Mouse (Mus musculus): ENCODE results near the gene Rbm18. TPM values are rescaled to one million over a fixed set of nuclear protein-coding genes. Genes with fewer than 3 reads are reported as not detected.
A peak's percentile ranks its signal among the peaks of the same experiment; 100 is the strongest.
"Not testable (repeated sequence)": the region's sequence is repeated elsewhere in the genome, so short reads cannot be mapped to it uniquely, and the experiment has no call there.

Gene Rbm18
- polyA plus RNA-seq (2015; fragmentation: Nextera tagmentation; extraction: Ambion mirVana), result 105 and 112 TPM in 2 replicates

GRCm38 (mm10) chr2:36136300-36136941 lies at the start of gene Rbm18, which contains the start of gene Mrrf:
Gene Rbm18, minus strand, starts transcription at chr2:36136773.
Gene Mrrf, plus strand, starts transcription at chr2:36136389.
- peaks cover 26% of the 10 kb centered on the region for H3K36me3 ChIP-seq
- H3K4me2 ChIP-seq, result peak within 1 kb of the TSS; percentile 69
- peak; percentile 97 for ATAC-seq (ENCODE audit: low FRiP score)
- WGBS, result under 1% methylated on average over 50 of the region's 50 CpGs
- H3K9me3 ChIP-seq (replicated peaks), result no peaks in the 10 kb centered on the region
- H3K4me3 ChIP-seq (replicated peaks), result peak within 1 kb of the TSS; percentile 75
- peaks cover 21% of the 10 kb centered on the region for H3K4me1 ChIP-seq
- H3K27me3 ChIP-seq (replicated peaks), result no peaks in the 10 kb centered on the region
- peak within 1 kb of the TSS; percentile 89 for H3K27ac ChIP-seq (replicated peaks)
- peak within 1 kb of the TSS; percentile 73 for H3K9ac ChIP-seq (replicated peaks)

GRCm38 (mm10) chr2:36184876-36185275 lies 48.3 kb upstream of the Rbm18 start:
- no peak for ATAC-seq (ENCODE audit: low FRiP score)
- Histone ChIP-seq H3K27me3 (replicated peaks) (no peaks in the 10 kb centered on the region), H3K9me3 (replicated peaks) (no peaks in the 10 kb centered on the region), H3K36me3 (no peaks in the 10 kb centered on the region), H3K4me3 (replicated peaks) (no peak overlapping the region), H3K4me2 (no peak overlapping the region), H3K4me1 (no peaks in the 10 kb centered on the region), H3K27ac (replicated peaks) (no peak overlapping the region), H3K9ac (replicated peaks) (no peak overlapping the region)
- WGBS, result 82% methylated on average over 6 of the region's 6 CpGs

GRCm38 (mm10) chr2:36184192-36184591 lies 47.6 kb upstream of the Rbm18 start:
- no peak for ATAC-seq (ENCODE audit: low FRiP score)
- H3K4me2 ChIP-seq, result no peak overlapping the region
- no peaks in the 10 kb centered on the region for H3K9me3 ChIP-seq (replicated peaks)
- H3K9ac ChIP-seq (replicated peaks), result no peak overlapping the region
- no peaks in the 10 kb centered on the region for H3K4me1 ChIP-seq
- no peaks in the 10 kb centered on the region for H3K27me3 ChIP-seq (replicated peaks)
- WGBS, result 88% methylated on average over 2 of the region's 2 CpGs
- H3K36me3 ChIP-seq, result no peaks in the 10 kb centered on the region
- H3K27ac ChIP-seq (replicated peaks), result no peak overlapping the region
- H3K4me3 ChIP-seq (replicated peaks), result no peak overlapping the region

GRCm38 (mm10) chr2:36183278-36183677 lies 46.7 kb upstream of the Rbm18 start:
- H3K27me3 ChIP-seq (replicated peaks), result no peaks in the 10 kb centered on the region
- WGBS, result 80% methylated on average over 2 of the region's 2 CpGs
- peaks cover 5% of the 10 kb centered on the region; the same call in 1 of the 2 replicates for H3K36me3 ChIP-seq
- no peaks in the 10 kb centered on the region for H3K9me3 ChIP-seq (replicated peaks)
- no peaks in the 10 kb centered on the region for H3K4me1 ChIP-seq
- H3K9ac ChIP-seq (replicated peaks), result no peak overlapping the region
- no peak overlapping the region for H3K27ac ChIP-seq (replicated peaks)
- no peak overlapping the region for H3K4me3 ChIP-seq (replicated peaks)
- ATAC-seq (ENCODE audit: low FRiP score), result no peak
- H3K4me2 ChIP-seq, result no peak overlapping the region

- not testable (repeated sequence) for H3K9me3 ChIP-seq (replicated peaks); ATAC-seq (ENCODE audit: low FRiP score); H3K27me3 ChIP-seq (replicated peaks); H3K4me2 ChIP-seq; H3K4me3 ChIP-seq (replicated peaks); H3K27ac ChIP-seq (replicated peaks); H3K4me1 ChIP-seq; H3K9ac ChIP-seq (replicated peaks)
- 85% methylated on average over 4 of the region's 4 CpGs for WGBS
- H3K36me3 ChIP-seq, result peaks cover 13% of the 10 kb centered on the region
Measured at GRCm38 (mm10) chr2:36181587-36182368, 45.2 kb upstream of the Rbm18 start.

GRCm38 (mm10) chr2:36179487-36179886 lies 42.9 kb upstream of the Rbm18 start:
- 76% methylated on average over 3 of the region's 3 CpGs for WGBS
- H3K36me3 ChIP-seq, result peaks cover 16% of the 10 kb centered on the region
- no peak for ATAC-seq (ENCODE audit: low FRiP score)
- H3K27me3 ChIP-seq (replicated peaks), result no peaks in the 10 kb centered on the region
- H3K9me3 ChIP-seq (replicated peaks), result no peaks in the 10 kb centered on the region
- no peak overlapping the region for H3K27ac ChIP-seq (replicated peaks)
- no peak overlapping the region for H3K4me3 ChIP-seq (replicated peaks)
- no peaks in the 10 kb centered on the region for H3K4me1 ChIP-seq
- H3K9ac ChIP-seq (replicated peaks), result no peak overlapping the region
- H3K4me2 ChIP-seq, result no peak overlapping the region

- Histone ChIP-seq H3K4me2 (no peak overlapping the region), H3K27me3 (replicated peaks) (no peaks in the 10 kb centered on the region), H3K4me1 (no peaks in the 10 kb centered on the region), H3K4me3 (replicated peaks) (no peak overlapping the region), H3K36me3 (peaks cover 9% of the 10 kb centered on the region), H3K9me3 (replicated peaks) (no peaks in the 10 kb centered on the region), H3K9ac (replicated peaks) (no peak overlapping the region), H3K27ac (replicated peaks) (no peak overlapping the region)
- WGBS, result 96% methylated on average over 3 of the region's 3 CpGs
- ATAC-seq (ENCODE audit: low FRiP score), result no peak
Measured at GRCm38 (mm10) chr2:36172574-36172973, 36.0 kb upstream of the Rbm18 start.

GRCm38 (mm10) chr2:36172136-36172535 lies 35.6 kb upstream of the Rbm18 start:
- WGBS, result 60% methylated on average over 4 of the region's 4 CpGs
- Histone ChIP-seq H3K4me2 (no peak overlapping the region), H3K36me3 (peaks cover 5% of the 10 kb centered on the region), H3K9me3 (replicated peaks) (no peaks in the 10 kb centered on the region), H3K9ac (replicated peaks) (no peak overlapping the region), H3K27me3 (replicated peaks) (no peaks in the 10 kb centered on the region), H3K4me3 (replicated peaks) (no peak overlapping the region), H3K27ac (replicated peaks) (no peak overlapping the region), H3K4me1 (no peaks in the 10 kb centered on the region)
- ATAC-seq (ENCODE audit: low FRiP score), result no peak

- H3K4me1 ChIP-seq, result no peaks in the 10 kb centered on the region
- ATAC-seq (ENCODE audit: low FRiP score), result no peak
- H3K27ac ChIP-seq (replicated peaks), result no peak overlapping the region
- H3K4me3 ChIP-seq (replicated peaks), result no peak overlapping the region
- 87% methylated on average over 4 of the region's 4 CpGs for WGBS
- H3K27me3 ChIP-seq (replicated peaks), result no peaks in the 10 kb centered on the region
- H3K36me3 ChIP-seq, result no peaks in the 10 kb centered on the region; the same call in 1 of the 2 replicates
- no peak overlapping the region for H3K4me2 ChIP-seq
- H3K9me3 ChIP-seq (replicated peaks), result no peaks in the 10 kb centered on the region
- H3K9ac ChIP-seq (replicated peaks), result no peak overlapping the region
Measured at GRCm38 (mm10) chr2:36169176-36169575, 32.6 kb upstream of the Rbm18 start.

- H3K9ac ChIP-seq (replicated peaks), result no peak overlapping the region
- 76% methylated on average over 1 of the region's 1 CpGs for WGBS
- H3K4me2 ChIP-seq, result no peak overlapping the region
- H3K36me3 ChIP-seq, result peaks cover 5% of the 10 kb centered on the region; the same call in 1 of the 2 replicates
- no peak overlapping the region for H3K4me3 ChIP-seq (replicated peaks)
- ATAC-seq (ENCODE audit: low FRiP score), result no peak
- H3K4me1 ChIP-seq, result no peaks in the 10 kb centered on the region
- H3K27me3 ChIP-seq (replicated peaks), result no peaks in the 10 kb centered on the region
- H3K27ac ChIP-seq (replicated peaks), result no peak overlapping the region
- H3K9me3 ChIP-seq (replicated peaks), result no peaks in the 10 kb centered on the region
Measured at GRCm38 (mm10) chr2:36167990-36168618, 31.5 kb upstream of the Rbm18 start.

- Histone ChIP-seq H3K9ac (replicated peaks) (no peak overlapping the region), H3K9me3 (replicated peaks) (no peaks in the 10 kb centered on the region), H3K27me3 (replicated peaks) (no peaks in the 10 kb centered on the region), H3K4me2 (no peak overlapping the region), H3K4me1 (0 out of 2 replicates have a peak, but pooled peaks cover 2% of the 10 kb centered on the region), H3K36me3 (peaks cover 47% of the 10 kb centered on the region), H3K27ac (replicated peaks) (no peak overlapping the region), H3K4me3 (replicated peaks) (no peak overlapping the region)
- ATAC-seq (ENCODE audit: low FRiP score), result no peak
- WGBS, result 93% methylated on average over 4 of the region's 4 CpGs
Measured at GRCm38 (mm10) chr2:36159336-36159735, 22.8 kb upstream of the Rbm18 start.

All from neural tube, embryonic 15.5 days (tissue).